Mouse (Mus musculus) gastrocnemius, postnatal 10 days (tissue): Measurements from ENCODE around the gene Dgkd. TPM values are rescaled to one million over a fixed set of nuclear protein-coding genes. Genes with fewer than 3 reads are reported as not detected.
A peak's percentile ranks its signal among the peaks of the same experiment; 100 is the strongest.
"Not testable (repeated sequence)": the region's sequence is repeated elsewhere in the genome, so short reads cannot be mapped to it uniquely, and the experiment has no call there.

Source experiments
- DNase-seq: peaks from one replicate; pipeline ENCODE4 v3.0.0; 2021; ENCODE audit warnings: mixed read lengths
- long read RNA-seq, 2 experiments: library from polyadenylated mRNA; stranded (forward); transcript quantifications; one replicate each; pipeline ENCODE4 v2.0.0; 2021
- total RNA-seq, 2 experiments: library from RNA; stranded (reverse); gene quantifications; 2 replicates each; pipeline ENCODE4 v1.2.3; 2021

Dgkd gene
- total RNA-seq: 10 to 100 TPM; 37.5 to 44.6 TPM
- long read RNA-seq, experiment 1, full-length matches to known transcripts: 50 of 77 reads
- long read RNA-seq, experiment 1, partial matches to known transcripts: 9 of 77 reads
- long read RNA-seq, experiment 1, other reads (novel, unspliced or antisense): 18 of 77 reads
- long read RNA-seq, experiment 2, full-length matches to known transcripts: 40 of 69 reads
- long read RNA-seq, experiment 2, partial matches to known transcripts: 17 of 69 reads
- long read RNA-seq, experiment 2, other reads (novel, unspliced or antisense): 12 of 69 reads

- peak; percentile 87 for DNase-seq
Observed at GRCm38 (mm10) chr1:87852892-87853600, at the start of gene Dgkd. TSS of gene Dgkd (plus strand) at chr1:87853287.

- DNase-seq: no peak
Observed at GRCm38 (mm10) chr1:87803576-87803975, 49.5 kb upstream of the Dgkd start, which contains the start of gene Sag. TSS of gene Sag (plus strand) at chr1:87803680.

GRCm38 (mm10) chr1:87807751-87808150 is 45.3 kb upstream of the Dgkd start:
- no peak for DNase-seq

- no peak for DNase-seq
Observed at GRCm38 (mm10) chr1:87811391-87811790, 41.7 kb upstream of the Dgkd start.

DNA sequence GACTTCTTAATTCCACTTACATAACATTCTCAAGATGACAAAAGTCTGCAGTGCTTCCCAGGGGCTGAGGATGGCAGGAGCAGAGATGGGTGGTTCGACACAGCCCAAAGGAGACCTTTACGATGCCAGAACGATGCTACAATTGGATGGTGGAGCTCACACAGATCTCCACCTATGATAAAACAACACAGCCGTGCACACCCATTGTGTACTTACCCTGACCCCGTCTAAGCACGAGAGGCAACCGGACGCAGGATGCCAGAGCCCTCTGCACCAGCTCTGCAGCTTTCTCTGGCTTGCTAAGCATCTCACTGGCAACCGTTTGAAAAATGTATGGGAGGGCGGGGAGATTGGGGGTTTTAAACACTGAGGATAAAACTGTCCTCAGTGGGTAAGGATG is 41.0 kb upstream of the Dgkd start:
- no peak for DNase-seq

DNA sequence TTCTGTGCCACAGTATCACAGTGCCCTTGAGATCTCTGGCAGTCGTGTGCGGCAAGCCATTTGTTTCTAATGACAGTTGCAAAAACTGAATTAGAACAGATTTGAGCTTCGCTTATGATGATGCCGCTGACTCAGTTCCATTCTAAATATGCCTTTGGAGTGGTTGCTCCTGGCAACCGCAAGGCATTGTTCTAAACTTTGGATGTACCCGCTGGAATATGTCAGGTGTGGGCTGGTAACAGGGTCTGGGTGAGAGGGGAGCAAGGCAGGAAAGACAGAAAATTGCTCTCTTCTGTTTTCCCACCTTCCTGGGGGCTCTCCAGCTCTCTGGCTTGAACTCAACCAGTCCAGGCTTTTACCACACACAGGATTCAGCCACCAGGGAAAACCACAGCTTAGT is 39.9 kb upstream of the Dgkd start:
- no peak for DNase-seq

DNA sequence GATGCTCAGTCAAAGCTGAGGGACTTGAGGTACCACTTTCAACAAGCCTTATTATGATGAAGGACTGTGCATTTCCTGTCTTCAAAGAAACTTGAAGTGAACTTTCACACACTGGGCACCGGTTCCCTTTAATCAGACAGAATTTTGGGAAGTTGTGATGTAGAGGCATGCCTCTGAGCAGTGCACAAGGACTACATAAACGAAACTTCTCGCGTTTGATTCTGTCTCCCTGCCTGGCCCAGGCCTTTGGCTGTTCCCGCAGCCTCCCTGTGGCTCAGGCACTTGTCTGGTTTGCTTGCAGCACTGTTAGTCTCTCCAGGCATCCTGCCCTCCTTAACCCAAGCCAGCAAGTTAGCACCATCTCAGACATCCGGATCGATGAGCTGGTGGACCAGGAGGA is 39.4 kb upstream of the Dgkd start:
- DNase-seq: no peak

- DNase-seq: no peak
Observed at GRCm38 (mm10) chr1:87824420-87824995, 28.6 kb upstream of the Dgkd start.

DNA sequence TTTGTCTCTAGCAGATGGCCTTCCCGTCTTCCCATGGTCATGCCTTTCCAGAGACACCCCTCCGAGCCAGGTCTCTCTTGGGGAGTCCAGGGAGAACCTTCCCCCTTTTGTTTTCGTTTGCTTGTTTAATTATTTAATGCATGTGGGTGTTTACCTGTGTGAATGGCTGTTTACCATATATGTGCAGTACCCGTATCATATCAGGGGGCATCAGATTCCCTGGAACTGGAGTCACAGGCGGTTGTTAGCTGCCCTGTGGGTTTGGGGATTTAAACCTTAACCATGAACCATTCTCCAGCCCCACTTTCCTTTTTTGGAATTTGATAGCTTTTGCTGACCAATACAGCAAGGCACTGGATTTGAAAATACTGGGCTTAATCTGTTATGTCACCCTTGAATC is 27.8 kb upstream of the Dgkd start:
- DNase-seq: no peak

GRCm38 (mm10) chr1:87825991-87826390 is 27.1 kb upstream of the Dgkd start:
- no peak for DNase-seq

GRCm38 (mm10) chr1:87826474-87826873 is 26.6 kb upstream of the Dgkd start:
- DNase-seq: no peak

DNA sequence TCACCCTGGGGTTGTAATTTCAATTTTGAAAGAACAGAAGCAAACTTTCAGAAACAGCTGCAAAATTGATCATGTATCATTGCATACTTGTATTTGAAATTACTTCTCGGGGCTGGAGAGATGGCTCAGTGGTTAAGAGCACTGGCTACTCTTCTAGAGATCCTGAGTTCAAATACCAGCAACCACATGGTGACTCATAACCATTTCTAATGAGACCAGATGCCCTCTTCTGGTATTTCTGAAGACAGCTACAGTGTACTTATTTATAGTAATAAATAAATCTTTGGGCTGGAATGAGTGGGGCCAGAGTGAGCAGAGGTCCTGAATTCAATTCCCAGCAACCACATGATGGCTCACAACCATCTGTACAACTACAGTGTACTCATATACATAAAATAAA is 25.6 kb upstream of the Dgkd start:
- not testable (repeated sequence) for DNase-seq

GRCm38 (mm10) chr1:87828185-87828584 is 24.9 kb upstream of the Dgkd start:
- no peak for DNase-seq

GRCm38 (mm10) chr1:87828926-87829580 is 24.0 kb upstream of the Dgkd start:
- no peak for DNase-seq

GRCm38 (mm10) chr1:87829621-87830211 is 23.4 kb upstream of the Dgkd start:
- DNase-seq: no peak

- no peak for DNase-seq
Observed at GRCm38 (mm10) chr1:87836453-87836852, 16.6 kb upstream of the Dgkd start.

DNA sequence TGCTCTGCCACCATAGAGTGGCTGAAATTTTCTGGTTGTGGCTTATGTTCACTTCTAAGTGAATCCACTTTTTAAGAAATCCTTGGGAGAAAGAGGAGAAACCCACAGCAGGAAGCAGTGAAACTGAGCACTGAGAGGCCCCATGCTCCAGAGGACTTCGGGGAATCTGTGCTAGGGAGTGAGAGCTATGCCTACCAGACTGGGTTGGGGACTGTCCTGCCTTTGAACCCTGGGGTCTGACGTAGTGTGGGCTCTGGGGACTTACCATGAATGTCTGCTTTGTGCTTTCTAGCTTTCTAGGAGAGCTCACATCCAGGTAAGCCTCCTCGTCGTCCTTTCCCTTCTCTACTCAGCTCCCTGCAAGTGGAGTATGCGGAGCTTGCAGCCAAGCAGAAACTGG is 16.1 kb upstream of the Dgkd start:
- DNase-seq: no peak

GRCm38 (mm10) chr1:87840411-87841208 is 12.5 kb upstream of the Dgkd start:
- no peak for DNase-seq

DNA sequence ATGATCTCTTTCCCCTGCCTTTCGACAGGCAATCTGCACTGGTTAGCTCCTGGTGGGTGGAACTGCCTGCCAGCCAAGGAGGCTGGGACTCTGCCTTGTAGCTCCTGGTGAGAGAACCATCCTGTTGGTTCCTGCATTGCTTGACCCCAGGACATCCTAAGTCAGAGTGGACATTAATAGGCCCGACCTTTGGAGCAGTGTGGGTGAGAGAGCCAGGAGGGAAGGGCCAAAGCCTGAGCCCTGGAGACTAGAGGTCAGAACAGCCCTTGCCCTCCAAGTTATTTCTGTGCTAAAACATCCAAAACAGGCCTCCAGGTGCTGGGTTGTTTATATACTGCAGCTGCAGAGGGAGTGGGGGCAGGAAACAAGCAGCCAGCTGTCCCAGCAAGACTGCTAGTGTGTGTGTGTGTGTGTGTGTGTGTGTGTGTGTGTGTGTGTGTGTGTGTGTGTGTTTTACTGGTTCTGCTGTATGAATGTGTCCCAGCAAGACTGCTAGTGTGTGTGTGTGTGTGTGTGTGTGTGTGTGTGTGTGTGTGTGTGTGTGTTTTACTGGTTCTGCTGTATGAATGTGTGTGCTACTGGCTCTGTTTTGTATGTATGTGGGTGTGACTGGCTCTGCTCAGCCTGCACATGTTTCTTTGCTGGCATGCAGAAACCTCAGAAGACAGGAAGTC is 6.1 kb upstream of the Dgkd start:
- peak; percentile 34 for DNase-seq

- DNase-seq: no peak
Observed at GRCm38 (mm10) chr1:87847475-87848168, 5.5 kb upstream of the Dgkd start.
